Mouse (Mus musculus) naive thymus-derived CD4-positive, alpha-beta T cell, adult 2 months (primary cell): ENCODE results near the gene Il15.

Experiments
- DNase-seq: peaks from one replicate; pipeline ENCODE4 v3.0.0-alpha.2; 2011; ENCODE audit warnings: low read depth

Gene Il15

GRCm38 (mm10) chr8:82356091-82356490, 46.9 kb downstream of the Il15 start:
- DNase-seq: no peak

- DNase-seq: peak; percentile 37
These were observed 51.6 kb downstream of the Il15 start for GRCm38 (mm10) chr8:82351268-82351943.

- DNase-seq: no peak
These were observed 53.7 kb downstream of the Il15 start for GRCm38 (mm10) chr8:82349299-82349698.

GRCm38 (mm10) chr8:82346485-82346884, 56.5 kb downstream of the Il15 start:
- DNase-seq: no peak

- no peak for DNase-seq
These were observed 71.3 kb downstream of the Il15 start for GRCm38 (mm10) chr8:82331675-82332234.

GRCm38 (mm10) chr8:82327986-82328652, 74.9 kb downstream of the Il15 start:
- DNase-seq: no peak

- no peak for DNase-seq
These were observed 77.0 kb downstream of the Il15 start for GRCm38 (mm10) chr8:82326061-82326460.

GRCm38 (mm10) chr8:82325586-82325985, 77.4 kb downstream of the Il15 start:
- DNase-seq: no peak

GRCm38 (mm10) chr8:82317446-82317845, 85.6 kb downstream of the Il15 start:
- no peak for DNase-seq

GRCm38 (mm10) chr8:82306424-82306823, 96.6 kb downstream of the Il15 start:
- no peak for DNase-seq

GRCm38 (mm10) chr8:82296256-82296655, 106.8 kb downstream of the Il15 start:
- DNase-seq: no peak

- no peak for DNase-seq
These were observed 111.4 kb downstream of the Il15 start for GRCm38 (mm10) chr8:82291659-82292058.

- no peak for DNase-seq
These were observed 117.2 kb downstream of the Il15 start for GRCm38 (mm10) chr8:82285866-82286265.

- no peak for DNase-seq
These were observed 121.0 kb downstream of the Il15 start for GRCm38 (mm10) chr8:82281995-82282394.
